Mouse (Mus musculus) spleen, adult 18-20 months (tissue): ENCODE measurements at regions not wholly inside any gene's neighbourhood (a gene's known extent, or its start where the extent isn't known, plus 50 kb on each side); places are given as distances from the start of the nearest gene placed in this dataset.
A peak's percentile ranks its signal among the peaks of the same experiment; 100 is the strongest.
"Not testable (repeated sequence)": the region's sequence is repeated elsewhere in the genome, so short reads cannot be mapped to it uniquely, and the experiment has no call there.

Experiments
- DNase-seq, 2 experiments: peaks; one replicate each; pipeline ENCODE4 v3.0.0; 2022; ENCODE audit warnings: mixed read lengths in 2 of 2

- not testable (repeated sequence) for DNase-seq
Observed at GRCm38 (mm10) chr8:19976461-19976860, 73.3 kb downstream of the Gm31371 start.

- DNase-seq, result peak; percentile 20 to 46
Observed at GRCm38 (mm10) chr8:19979536-19980345, 76.5 kb downstream of the Gm31371 start.

GRCm38 (mm10) chr8:19980346-19980726 lies 77.1 kb downstream of the Gm31371 start:
- not testable (repeated sequence) for DNase-seq

GRCm38 (mm10) chr8:20008106-20008505 lies 104.9 kb downstream of the Gm31371 start:
- DNase-seq, result peak; percentile 16 to 17

GRCm38 (mm10) chr8:20010947-20011346 lies 107.8 kb downstream of the Gm31371 start:
- DNase-seq, result not testable (repeated sequence)

- DNase-seq, result peak in 1 of 2 experiments; percentile 18
Observed at GRCm38 (mm10) chr8:20013278-20013677, 110.1 kb downstream of the Gm31371 start.

- not testable (repeated sequence) for DNase-seq
Observed at GRCm38 (mm10) chr8:20014451-20015130, 111.4 kb downstream of the Gm31371 start.

- not testable (repeated sequence) for DNase-seq
Observed at GRCm38 (mm10) chr8:20015411-20016081, 112.4 kb downstream of the Gm31371 start.

- peak; percentile 28 to 40 for DNase-seq
Observed at GRCm38 (mm10) chr8:20016082-20016840, 113.1 kb downstream of the Gm31371 start.

GRCm38 (mm10) chr8:20025521-20025920 lies 122.3 kb downstream of the Gm31371 start:
- DNase-seq, result not testable (repeated sequence)

- peak in 1 of 2 experiments; percentile 19 for DNase-seq
Observed at GRCm38 (mm10) chr8:20027956-20028355, 124.8 kb downstream of the Gm31371 start.

- DNase-seq, result not testable (repeated sequence)
Observed at GRCm38 (mm10) chr8:20030131-20030530, 126.9 kb downstream of the Gm31371 start.

GRCm38 (mm10) chr8:20057626-20058025 lies 154.4 kb downstream of the Gm31371 start:
- peak in 1 of 2 experiments; percentile 1 for DNase-seq

- DNase-seq, result not testable (repeated sequence)
Observed at GRCm38 (mm10) chr8:20098121-20098520, 194.9 kb downstream of the Gm31371 start.

GRCm38 (mm10) chr8:20100241-20100640 lies 197.0 kb downstream of the Gm31371 start:
- DNase-seq, result not testable (repeated sequence)

GRCm38 (mm10) chr8:20102374-20102773 lies 199.2 kb downstream of the Gm31371 start:
- not testable (repeated sequence) for DNase-seq

- DNase-seq, result not testable (repeated sequence)
Observed at GRCm38 (mm10) chr8:20107154-20107553, 204.0 kb downstream of the Gm31371 start.

- DNase-seq, result not testable (repeated sequence)
Observed at GRCm38 (mm10) chr8:20116785-20117184, 213.6 kb downstream of the Gm31371 start.

- DNase-seq, result not testable (repeated sequence)
Observed at GRCm38 (mm10) chr8:20119581-20119980, 216.4 kb downstream of the Gm31371 start.

GRCm38 (mm10) chr8:20120186-20120585 lies 217.0 kb downstream of the Gm31371 start:
- DNase-seq, result not testable (repeated sequence)

GRCm38 (mm10) chr8:20121391-20121909 lies 218.3 kb downstream of the Gm31371 start:
- DNase-seq, result not testable (repeated sequence)
